ENCODE assay signal across 14 mouse cellular contexts in genomic region chr17:44637181-44637880, GRCm38 (mm10).
DNase-seq lines count a peak whose midpoint lies in the region; ATAC-seq and TF ChIP-seq lines count a peak whose summit lies in the region.
"Had no signal": no experiment of that assay in that cellular context is flagged by ENCODE, and none has a peak within 500 bp of the region (broad histone marks: within the 10 kb centered on the region; RNA-seq: fewer than 3 reads in every experiment).

No protein-coding gene starts in this region.

- ATAC-seq in heart, embryonic 11.5 days (replicated peaks; ENCODE audit: insufficient number of reproducible peaks, low FRiP score, low TSS enrichment), result no peak
- peak; percentile 68; the same call in 1 of the 2 replicates for ATAC-seq in forebrain, postnatal 0 days

- no peak overlapping the region for H3K9ac ChIP-seq in heart, embryonic 11.5 days (ENCODE audit: low read depth, low read length)
- no peak overlapping the region for H3K9ac ChIP-seq in forebrain, postnatal 0 days
- H3K9ac ChIP-seq: heart, embryonic 13.5 days; liver, embryonic 13.5 days had no signal

- 64% methylated on average over 10 of the region's 10 CpGs for WGBS in heart, embryonic 11.5 days (ENCODE audit: insufficient replicate concordance)
- 50% methylated on average over 10 of the region's 10 CpGs for WGBS in forebrain, postnatal 0 days

- no peaks in the 10 kb centered on the region for H3K9me3 ChIP-seq in heart, embryonic 11.5 days (replicated peaks; ENCODE audit: control insufficient read depth, low read length)
- no peaks in the 10 kb centered on the region for H3K9me3 ChIP-seq in forebrain, postnatal 0 days (ENCODE audit: low read length)
- H3K9me3 ChIP-seq: heart, embryonic 13.5 days; limb, embryonic 10.5 days; liver, embryonic 13.5 days had no signal

- no peak overlapping the region for H3K4me2 ChIP-seq in heart, embryonic 11.5 days
- H3K4me2 ChIP-seq in forebrain, postnatal 0 days (ENCODE audit: low read depth), result no peak overlapping the region
- H3K4me2 ChIP-seq: heart, embryonic 13.5 days; liver, embryonic 13.5 days had no signal

- H3K36me3 ChIP-seq in heart, embryonic 11.5 days (ENCODE audit: control insufficient read depth, insufficient read depth, low read length), result no peaks in the 10 kb centered on the region
- no peaks in the 10 kb centered on the region for H3K36me3 ChIP-seq in forebrain, postnatal 0 days (ENCODE audit: insufficient read depth)
- H3K36me3 ChIP-seq: heart, embryonic 13.5 days; limb, embryonic 10.5 days; liver, embryonic 13.5 days had no signal

- DNase-seq in heart, adult 11 months, result peak; percentile 60
- DNase-seq in layer of hippocampus, adult 2 months (ENCODE audit: low spot score in 2 of 2), result no peak
- DNase-seq in layer of hippocampus, adult 9-10 months (ENCODE audit: low spot score), result no peak
- peak; percentile 35 for DNase-seq in forebrain, postnatal 0 days
- peak; percentile 48 to 71 for DNase-seq in right cerebral cortex, postnatal 36 days (ENCODE audit: low spot score in 2 of 2)
- no peak for DNase-seq in adrenal gland, adult (ENCODE audit: inconsistent age in 2 of 2, low spot score in 1 of 2)
- DNase-seq: cerebellum, adult 11 months; cerebellum, postnatal 25 days; gastrocnemius, postnatal 14 days; heart, postnatal 4 days; liver, embryonic 13.5 days had no signal

- H3K27ac ChIP-seq in heart, embryonic 11.5 days (ENCODE audit: low read depth, low read length), result no peak overlapping the region
- peak overlapping the region; percentile 65 for H3K27ac ChIP-seq in layer of hippocampus, adult 2 months
- 0 out of 2 replicates have a peak overlapping the region, but pooled peaks have one; percentile 5 for H3K27ac ChIP-seq in forebrain, postnatal 0 days (ENCODE audit: low read depth, low read length)
- H3K27ac ChIP-seq: heart, embryonic 13.5 days; liver, embryonic 13.5 days had no signal

- no peak overlapping the region for H3K4me3 ChIP-seq in heart, embryonic 11.5 days (ENCODE audit: low read depth, low read length)
- no peak overlapping the region for H3K4me3 ChIP-seq in layer of hippocampus, adult 2 months
- H3K4me3 ChIP-seq in forebrain, postnatal 0 days (ENCODE audit: low read depth, low read length), result no peak overlapping the region
- H3K4me3 ChIP-seq: heart, embryonic 13.5 days; limb, embryonic 10.5 days; liver, embryonic 13.5 days had no signal

- no peaks in the 10 kb centered on the region for H3K27me3 ChIP-seq in heart, embryonic 11.5 days (ENCODE audit: control insufficient read depth, insufficient read depth, low read length)
- no peaks in the 10 kb centered on the region for H3K27me3 ChIP-seq in forebrain, postnatal 0 days (ENCODE audit: insufficient read depth, low read length)
- H3K27me3 ChIP-seq: heart, embryonic 13.5 days had no signal

- H3K4me1 ChIP-seq in heart, embryonic 11.5 days (ENCODE audit: control insufficient read depth, insufficient read depth, low read length), result peaks cover 2% of the 10 kb centered on the region
- H3K4me1 ChIP-seq in forebrain, postnatal 0 days (ENCODE audit: insufficient read depth), result no peaks in the 10 kb centered on the region

- TF ChIP-seq CTCF in layer of hippocampus, adult 2 months (conservative IDR thresholded peaks at IDR 0.05), result no peak
- no peak for TF ChIP-seq CTCF in forebrain, postnatal 0 days (IDR thresholded peaks at IDR 0.05; ENCODE audit: low read depth)

Comparison
In these comparisons a context has a peak if more than half of its experiments do, and no peak if none do; other contexts are left out.
1. DNase-seq: peak in heart, adult 11 months (single experiment), forebrain, postnatal 0 days (single experiment) and right cerebral cortex, postnatal 36 days (2 of 2); none in layer of hippocampus, adult 2 months (0 of 2), layer of hippocampus, adult 9-10 months (single experiment) and adrenal gland, adult (0 of 2).